Mouse (Mus musculus) left cerebral cortex, postnatal 25 days (tissue): ENCODE data around the gene Gm12169. TPM values are rescaled to one million over a fixed set of nuclear protein-coding genes. Genes with fewer than 3 reads are reported as not detected.
"Not testable (repeated sequence)": the region's sequence is repeated elsewhere in the genome, so short reads cannot be mapped to it uniquely, and the experiment has no call there.

Source experiments
- DNase-seq, 2 experiments: peaks; one replicate each; pipeline ENCODE4 v3.0.0; 2022; ENCODE audit warnings: low spot score in 2 of 2, mixed read lengths in 1 of 2
- intact Hi-C: fragments of 180-260 bp; cut with DNase I; formaldehyde crosslinking; loops from one replicate; pipeline ENCODE4 v1.15.1; 2025
- total RNA-seq, 2 experiments: library from RNA; stranded (reverse); gene quantifications; 2 replicates each; pipeline ENCODE4 v1.2.3; 2021

Gm12169 gene
- not detected for total RNA-seq

DNA sequence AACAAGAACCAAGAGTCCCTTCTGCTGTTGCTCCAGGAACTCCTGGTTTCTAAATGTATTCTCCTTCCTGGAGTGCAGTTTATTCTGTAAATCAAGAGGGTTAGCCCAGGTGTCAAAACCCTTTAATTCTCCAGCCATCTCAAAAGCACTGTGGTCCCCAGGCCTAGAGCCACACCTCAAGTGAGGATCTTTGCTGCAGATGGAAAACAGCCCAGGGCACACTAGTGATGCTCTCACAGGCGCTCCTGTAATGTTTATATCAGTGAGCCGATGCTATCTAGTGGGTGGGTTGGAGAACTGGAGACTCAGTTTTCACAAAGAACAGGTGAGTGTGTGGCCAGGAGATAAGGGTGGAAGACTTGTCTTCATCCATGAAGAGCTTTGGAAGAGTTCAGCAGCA lies at the start of gene Gm12169:
TSS of gene Gm12169 (plus strand) at position 301 of the 400 bp plus-strand sequence.
- intact Hi-C loops: loop anchor here (5.0 kb wide), 1 partner anchor 37 kb away; no protein-coding TSS in a partner anchor
- no peak for DNase-seq

DNA sequence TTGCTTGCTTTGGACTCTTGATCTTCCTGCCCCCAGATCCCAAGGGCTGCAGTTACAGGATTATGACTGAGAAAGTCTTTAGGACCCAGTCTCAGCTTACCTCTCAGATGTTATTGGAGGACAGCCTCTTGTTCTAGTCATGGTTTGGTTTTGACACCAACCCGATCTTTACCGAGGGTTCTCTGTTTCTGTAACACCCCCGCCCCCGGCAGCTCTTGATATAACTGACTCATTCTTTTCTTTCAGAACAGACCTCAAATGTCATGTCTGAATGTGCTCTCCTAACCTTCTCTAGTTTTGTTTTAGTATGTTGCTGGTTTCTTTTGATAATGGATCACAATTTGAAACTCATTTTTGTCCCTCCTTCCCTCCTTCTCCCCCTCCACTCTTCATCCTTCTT lies 49.8 kb upstream of the Gm12169 start:
- no peak for DNase-seq
- intact Hi-C loops: no loop called here

DNA sequence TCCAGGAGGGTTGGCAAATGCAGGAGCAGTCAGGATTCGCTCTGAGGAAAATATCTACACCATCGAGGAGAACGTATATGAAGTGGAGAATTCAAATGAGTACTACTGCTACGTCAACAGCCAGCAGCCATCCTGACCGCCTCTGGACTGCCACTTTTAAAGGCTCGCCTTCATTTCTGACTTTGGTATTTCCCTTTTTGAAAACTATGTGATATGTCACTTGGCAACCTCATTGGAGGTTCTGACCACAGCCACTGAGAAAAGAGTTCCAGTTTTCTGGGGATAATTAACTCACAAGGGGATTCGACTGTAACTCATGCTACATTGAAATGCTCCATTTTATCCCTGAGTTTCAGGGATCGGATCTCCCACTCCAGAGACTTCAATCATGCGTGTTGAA lies 44.7 kb upstream of the Gm12169 start:
- intact Hi-C loops: no loop called here
- DNase-seq: no peak

DNA sequence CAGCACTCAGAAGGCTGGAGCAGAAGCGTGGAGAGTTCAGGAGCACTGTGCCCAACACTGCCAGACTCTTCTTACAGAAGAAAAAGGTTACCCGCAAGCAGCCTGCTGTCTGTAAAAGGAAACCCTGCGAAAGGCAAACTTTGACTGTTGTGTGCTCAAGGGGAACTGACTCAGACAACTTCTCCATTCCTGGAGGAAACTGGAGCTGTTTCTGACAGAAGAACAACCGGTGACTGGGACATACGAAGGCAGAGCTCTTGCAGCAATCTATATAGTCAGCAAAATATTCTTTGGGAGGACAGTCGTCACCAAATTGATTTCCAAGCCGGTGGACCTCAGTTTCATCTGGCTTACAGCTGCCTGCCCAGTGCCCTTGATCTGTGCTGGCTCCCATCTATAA lies 43.5 kb upstream of the Gm12169 start:
- peak in 1 of 2 experiments; percentile 38 for DNase-seq
- intact Hi-C loops: no loop called here

DNA sequence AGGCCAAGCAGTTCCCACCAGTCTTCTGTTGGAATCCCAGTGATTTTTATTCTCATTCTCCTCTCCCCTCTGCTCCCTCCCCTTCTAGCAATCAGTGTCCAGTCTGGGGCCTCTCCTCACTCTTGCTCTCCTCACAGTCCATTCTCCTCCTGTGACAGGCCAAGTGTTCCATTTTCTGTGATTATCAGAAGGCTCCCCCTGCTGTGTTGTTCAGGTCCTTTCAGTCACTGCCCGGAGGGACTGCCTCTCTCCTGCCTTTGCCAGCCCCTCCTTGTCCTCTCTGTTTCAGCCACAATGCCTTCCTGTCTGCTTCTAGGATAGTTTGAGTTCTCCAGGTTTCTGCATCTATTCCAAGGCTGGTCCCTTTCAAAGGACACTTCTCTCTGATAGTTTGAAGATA lies 35.8 kb upstream of the Gm12169 start:
- no peak for DNase-seq
- intact Hi-C loops: loop anchor here (5.0 kb wide), 1 partner anchor 34 kb away; the partner anchor contains the start of gene Gm12169

DNA sequence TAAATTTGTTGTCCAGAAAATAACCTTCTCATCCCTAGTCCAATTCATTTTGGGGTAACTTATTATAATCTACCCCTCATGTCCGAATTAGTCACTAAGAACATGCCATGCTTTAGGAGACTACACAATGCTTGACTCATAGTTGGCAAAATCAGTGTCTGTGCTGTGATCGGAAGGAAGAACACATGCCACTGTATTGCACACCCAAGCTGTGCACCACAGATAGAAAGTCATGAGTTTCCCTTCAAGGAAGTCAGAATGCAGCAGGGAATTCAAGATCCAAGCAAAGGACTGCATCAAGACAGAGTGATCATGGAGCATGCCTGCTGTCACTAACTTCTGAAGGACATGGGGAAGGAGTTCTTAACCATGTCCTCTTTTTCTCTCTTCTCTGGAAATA lies 35.4 kb upstream of the Gm12169 start:
- intact Hi-C loops: loop anchor here (5.0 kb wide), 1 partner anchor 34 kb away; the partner anchor contains the start of gene Gm12169
- DNase-seq: peak in 1 of 2 experiments; percentile 39

DNA sequence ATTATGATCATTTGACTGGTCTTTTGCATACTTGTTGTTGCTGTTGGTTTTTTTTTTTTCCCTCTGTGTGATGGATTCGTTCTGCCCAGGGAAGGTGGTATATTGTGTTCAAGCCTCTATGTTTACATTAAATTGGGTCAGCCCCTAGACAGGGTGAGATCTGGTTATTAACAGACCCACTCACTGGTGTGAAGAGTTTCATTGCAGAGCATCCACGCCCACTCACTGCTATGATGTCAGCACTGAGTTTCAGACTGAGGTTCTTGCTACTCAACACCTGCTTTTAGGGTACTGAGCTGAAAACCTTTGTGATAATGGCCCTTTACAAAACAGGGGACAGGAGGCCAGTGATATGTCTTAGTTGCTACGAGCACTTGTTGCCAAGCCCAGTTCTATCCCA lies 16.9 kb upstream of the Gm12169 start:
- DNase-seq: no peak
- intact Hi-C loops: no loop called here

DNA sequence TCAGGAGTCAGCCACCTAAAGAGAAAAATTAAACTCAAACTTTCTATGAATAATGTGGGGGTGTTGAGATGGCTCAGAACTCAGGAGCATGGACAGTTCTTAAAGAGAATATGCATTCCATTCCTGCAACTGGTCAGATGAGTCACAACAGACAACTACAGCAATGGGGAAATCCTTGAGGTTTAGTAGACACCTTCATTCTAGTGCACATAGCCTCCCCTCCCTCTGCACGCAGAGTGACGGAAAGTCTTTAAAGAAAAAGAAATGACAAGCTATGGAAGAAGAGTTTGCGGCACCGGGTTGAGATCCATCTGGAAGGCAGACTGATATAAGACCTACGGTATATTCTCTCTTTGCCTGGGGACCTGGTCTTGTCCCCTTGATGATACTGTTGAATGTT lies 14.1 kb upstream of the Gm12169 start:
- no peak for DNase-seq
- intact Hi-C loops: no loop called here

DNA sequence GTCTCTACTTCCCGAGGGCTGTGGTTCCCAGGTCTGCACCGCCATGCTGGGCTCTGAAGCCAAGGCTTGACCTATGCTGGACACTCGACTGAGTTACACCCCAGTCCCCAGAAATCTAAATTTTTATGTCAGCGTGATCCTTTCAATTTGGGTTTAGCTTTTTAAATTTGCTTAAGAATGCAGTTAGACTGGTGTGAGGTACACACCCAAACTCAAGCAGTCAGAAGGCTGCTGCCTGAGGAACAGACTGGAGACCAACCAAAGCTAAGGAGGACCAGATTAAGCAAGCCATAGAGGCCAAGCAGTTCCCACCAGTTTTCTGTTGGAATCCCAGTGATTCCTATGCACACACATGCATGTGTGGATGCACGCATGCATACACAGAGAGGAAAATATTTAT lies 2.7 kb upstream of the Gm12169 start:
- not testable (repeated sequence) for DNase-seq
- intact Hi-C loops: loop anchor here (5.0 kb wide), 1 partner anchor 34 kb away; no protein-coding TSS in a partner anchor

DNA sequence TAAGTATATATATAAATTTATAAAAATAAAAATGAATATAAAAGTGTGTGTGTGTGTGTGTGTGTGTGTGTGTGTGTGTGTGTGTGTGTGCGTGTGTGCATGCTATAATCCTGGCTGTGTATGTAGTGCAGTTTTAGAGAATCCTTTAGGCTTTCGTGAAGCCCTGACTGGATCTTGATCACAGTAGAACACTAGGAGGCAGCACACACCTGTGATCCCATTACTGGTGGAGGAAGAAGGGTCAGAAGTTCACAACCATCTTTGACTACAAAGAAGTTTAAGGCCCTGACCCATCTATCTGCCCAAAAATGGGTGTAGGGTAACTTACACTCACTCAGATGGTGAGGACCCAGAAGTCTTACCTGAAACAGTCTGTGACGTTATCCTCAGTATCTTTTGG lies 1.3 kb upstream of the Gm12169 start:
- no peak for DNase-seq
- intact Hi-C loops: loop anchor here (5.0 kb wide), 1 partner anchor 35 kb away; no protein-coding TSS in a partner anchor

DNA sequence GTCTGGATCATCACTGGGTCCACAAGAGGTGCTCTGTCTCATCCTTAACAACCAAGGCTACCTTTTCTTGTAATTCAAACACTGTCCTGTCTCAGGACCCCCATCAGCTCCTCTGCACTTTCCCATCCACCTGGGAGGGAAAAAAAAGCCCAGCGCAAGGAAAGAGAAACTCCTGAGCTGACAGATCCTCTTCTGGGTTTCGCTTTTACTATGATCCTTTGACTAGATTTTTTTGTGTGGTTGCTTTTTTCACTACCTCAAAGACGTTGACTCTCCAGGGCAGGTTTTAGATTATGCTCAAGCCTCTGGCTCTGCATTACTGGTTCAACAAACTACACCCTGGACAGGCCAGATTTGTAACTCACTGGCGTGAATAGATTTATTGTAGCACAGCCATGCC lies 6.1 kb downstream of the Gm12169 start:
- DNase-seq: no peak
- intact Hi-C loops: no loop called here

DNA sequence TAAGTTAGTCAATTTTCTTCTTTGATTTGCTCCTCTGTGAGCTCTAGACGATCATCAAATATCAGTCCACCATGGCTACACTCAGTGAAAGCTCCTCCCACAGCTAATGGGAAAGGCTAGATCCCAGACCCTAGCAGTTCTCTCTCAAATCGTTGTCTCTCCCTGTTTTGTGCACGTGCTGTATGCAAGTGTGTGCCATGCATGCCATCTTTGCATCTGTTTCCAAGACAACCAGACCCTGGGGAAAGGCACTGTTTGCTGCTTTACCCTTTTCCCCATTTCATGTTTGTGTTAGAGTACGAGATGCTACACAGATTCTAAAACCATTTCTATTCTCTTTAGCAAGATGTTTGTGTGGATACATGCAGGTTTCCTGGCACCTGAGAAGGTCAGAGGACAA lies 13.0 kb downstream of the Gm12169 start:
- intact Hi-C loops: no loop called here
- DNase-seq: no peak

DNA sequence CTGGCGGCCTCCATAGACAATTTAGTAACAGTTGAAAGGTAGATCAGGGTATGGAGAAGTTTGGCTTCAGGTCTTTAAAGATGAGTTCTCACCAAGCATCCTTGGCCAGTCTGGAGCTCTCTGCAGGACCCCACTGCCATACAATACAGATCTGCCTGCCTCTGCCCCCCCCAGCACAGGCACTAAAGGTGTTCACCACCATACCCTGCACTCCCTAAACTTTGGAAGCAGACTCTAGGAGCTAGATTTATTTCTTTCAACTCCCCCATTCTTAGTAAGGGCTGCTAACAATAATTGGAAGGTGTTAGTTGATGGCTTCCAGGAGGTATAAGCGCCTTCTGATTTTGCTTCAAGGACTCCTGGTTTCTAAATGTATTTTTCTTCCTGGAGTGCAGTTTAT lies 19.5 kb downstream of the Gm12169 start:
- intact Hi-C loops: no loop called here

DNA sequence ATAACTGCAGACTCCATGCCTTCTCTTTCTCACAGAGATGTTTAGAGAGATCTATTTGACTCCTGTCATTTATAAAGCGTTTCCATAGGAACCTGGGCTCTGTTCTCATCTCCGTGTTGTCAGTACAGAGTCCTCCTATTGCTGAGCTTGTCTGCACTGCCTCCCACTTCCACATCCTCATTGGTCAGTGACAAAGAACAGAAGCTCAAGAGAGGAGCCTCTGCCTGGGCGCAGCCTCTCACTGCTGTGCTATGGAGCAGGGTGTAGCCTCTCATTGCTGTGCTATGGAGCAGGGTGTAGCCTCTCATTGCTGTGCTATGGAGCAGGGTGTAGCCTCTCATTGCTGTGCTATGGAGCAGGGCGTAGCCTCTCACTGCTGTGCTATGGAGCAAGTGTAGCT lies 25.7 kb downstream of the Gm12169 start:
- intact Hi-C loops: no loop called here
- DNase-seq: no peak

More for the DNA sequence above, 19.5 kb downstream of the Gm12169 start:
- no peak for DNase-seq

DNA sequence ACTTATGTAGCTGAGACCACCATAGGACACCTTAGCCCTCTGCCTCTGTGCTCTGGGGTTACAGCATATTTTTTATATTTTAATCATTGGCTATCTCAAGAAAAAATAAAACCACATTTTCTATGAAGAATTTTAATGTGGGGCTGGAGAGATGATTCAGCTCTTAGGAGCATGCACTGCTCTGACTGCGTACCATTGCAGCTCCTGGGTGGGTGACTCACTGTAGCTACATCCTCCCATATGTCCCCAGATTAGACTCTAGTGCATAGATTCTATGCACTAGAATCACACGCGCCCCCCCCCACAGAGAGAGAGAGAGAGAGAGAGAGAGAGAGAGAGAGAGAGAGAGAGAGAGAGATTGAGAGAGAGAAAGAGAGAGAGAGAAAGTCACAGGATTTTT lies 28.7 kb downstream of the Gm12169 start:
- intact Hi-C loops: no loop called here

DNA sequence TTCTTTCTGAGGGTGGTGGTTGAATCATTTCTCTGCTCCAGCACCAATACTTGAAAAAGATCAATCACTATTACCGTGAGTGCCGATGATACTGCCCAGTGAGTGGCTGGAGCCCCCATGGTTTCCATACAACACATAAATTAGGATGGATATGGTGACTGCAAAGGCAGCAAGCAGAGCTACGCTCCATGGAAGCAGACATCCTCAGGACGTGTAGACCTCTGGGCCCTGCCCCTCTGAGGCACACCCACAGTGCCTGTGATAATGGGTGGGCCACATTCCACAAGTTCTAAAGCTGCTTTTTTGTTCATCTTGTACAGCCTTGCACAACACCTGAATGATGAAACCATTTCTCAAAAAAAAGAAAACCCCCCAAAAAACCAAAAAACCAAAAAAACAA lies 37.1 kb downstream of the Gm12169 start:
- no peak for DNase-seq
- intact Hi-C loops: no loop called here

More for the DNA sequence above, 28.7 kb downstream of the Gm12169 start:
- DNase-seq: peak in 1 of 2 experiments; percentile 73

DNA sequence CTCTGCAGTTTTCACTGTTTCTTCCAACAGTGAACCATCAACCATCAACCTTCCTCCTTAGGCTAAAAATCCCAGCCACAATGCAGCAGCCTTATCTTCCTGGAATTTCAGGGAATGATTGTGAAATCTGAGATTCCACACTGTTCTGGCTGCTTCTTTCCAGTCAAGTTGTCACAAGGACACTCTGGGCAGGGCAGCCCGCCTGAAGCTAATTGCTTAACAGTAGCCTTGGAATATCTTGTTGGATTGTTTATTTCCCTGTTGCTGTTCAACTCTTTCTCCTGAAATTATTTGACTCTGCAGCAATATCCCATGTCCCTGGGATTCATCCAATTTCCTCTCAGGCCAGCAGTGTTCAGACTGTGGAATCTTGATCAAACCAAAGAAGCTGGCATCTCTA lies 40.7 kb downstream of the Gm12169 start:
- intact Hi-C loops: no loop called here
- no peak for DNase-seq

DNA sequence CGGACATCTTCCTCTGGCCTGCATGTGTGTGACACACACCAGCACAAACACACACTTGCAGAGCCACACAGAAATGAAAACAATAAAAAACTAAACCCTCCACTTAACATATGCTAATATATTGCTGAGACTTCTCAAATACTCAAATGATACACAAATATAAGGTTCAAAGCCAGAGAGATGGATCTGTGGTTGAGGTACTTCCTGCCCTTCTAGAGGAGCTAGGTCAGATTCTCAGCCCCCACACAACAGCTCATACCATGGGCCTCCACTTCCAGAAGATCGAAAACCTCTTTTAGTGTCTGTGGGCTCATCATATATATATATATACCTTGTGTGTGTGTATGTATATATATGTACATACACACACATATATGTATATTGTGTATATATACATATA lies 42.0 kb downstream of the Gm12169 start:
- intact Hi-C loops: no loop called here
- DNase-seq: no peak

DNA sequence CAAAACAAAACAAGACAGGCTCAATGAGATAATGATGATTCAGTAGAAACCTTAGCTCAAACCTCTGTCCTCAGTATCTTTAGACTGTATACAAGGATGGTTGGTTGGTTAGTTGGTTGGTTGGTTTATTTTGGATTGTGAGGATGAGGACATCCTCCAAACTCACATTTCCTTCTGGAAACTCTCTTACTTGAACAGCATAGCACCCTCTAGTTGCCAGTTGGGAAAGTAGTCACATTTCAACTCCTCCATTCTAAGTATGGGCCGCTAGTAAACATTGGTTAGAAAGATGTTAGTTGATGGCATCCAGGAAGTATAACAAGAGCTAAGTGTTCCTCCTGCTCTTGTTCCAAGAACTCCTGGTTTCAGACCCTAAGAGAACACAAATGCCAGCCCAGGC lies 45.1 kb downstream of the Gm12169 start:
- intact Hi-C loops: no loop called here
- DNase-seq: no peak

DNA sequence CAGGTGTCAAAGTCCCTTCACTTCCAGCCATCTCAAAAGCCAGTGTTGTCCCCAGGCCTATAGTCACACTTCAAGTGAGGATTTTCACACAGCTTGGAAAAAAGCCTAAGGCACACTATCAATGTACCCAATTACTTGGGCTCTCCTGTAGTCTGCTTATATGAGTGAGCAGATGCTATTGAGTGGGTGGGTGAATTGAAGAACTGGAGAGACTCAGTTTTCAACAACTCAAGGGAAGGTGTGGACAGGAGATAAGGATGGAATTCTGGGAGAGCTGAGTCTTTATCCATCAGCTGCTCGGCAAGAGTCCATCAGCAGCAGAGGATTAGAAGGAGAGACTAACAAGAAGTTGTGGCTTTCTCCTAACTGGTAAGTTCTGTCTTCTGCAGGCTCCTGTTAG lies 47.3 kb downstream of the Gm12169 start, which contains the start of gene BC053393:
TSS of gene BC053393 (plus strand) at position 210 of the 400 bp plus-strand sequence.
- peak; percentile 23 to 71 for DNase-seq
- intact Hi-C loops: no loop called here

DNA sequence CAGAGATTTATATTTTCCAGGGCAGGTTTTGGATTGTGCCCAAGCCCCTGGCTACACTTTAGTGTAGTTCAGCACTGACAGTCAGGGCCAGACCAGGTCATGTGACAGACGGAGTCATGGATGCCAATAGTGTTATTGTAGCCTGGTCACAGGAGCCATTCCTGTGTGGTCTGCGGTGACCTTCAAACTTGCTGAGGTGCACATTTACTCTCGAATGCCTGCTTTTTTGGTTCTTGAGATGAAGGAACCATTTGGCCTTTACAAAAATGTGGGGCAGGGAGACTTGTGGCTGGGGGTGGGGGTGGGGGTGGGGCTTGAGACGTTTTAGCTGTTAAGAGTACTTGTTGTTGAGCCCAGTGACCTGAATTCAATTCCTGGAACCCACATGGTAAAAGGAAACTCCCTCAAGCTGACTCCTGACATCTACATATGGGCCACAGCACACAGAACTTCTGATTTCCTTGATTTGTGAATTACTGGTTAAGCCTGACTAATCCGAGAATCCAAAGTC lies 54.8 kb downstream of the Gm12169 start:
- intact Hi-C loops: no loop called here
- DNase-seq: no peak

DNA sequence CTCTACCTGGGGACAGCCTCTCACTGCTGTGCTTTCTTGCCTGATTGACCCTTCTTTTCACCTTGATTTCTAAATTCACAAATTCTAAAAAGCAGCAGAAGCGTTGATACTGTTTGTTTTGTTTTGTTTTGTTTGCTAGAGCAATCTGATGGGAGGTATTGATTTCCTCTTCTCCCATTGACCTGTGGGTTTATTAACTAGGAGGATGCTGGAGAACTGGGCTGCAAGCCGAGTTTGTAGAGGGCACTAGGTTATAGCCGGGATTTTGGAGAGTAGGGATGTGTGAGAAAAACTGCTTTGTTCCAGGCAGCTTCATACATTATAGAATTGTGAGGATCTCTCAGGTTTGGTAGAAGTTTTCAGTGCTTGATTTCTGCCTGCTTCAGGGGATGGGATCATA lies 56.4 kb downstream of the Gm12169 start:
- intact Hi-C loops: no loop called here

More for the DNA sequence above, 56.4 kb downstream of the Gm12169 start:
- no peak for DNase-seq
